Mouse (Mus musculus): ENCODE data around the gene Olfr132.
"Not testable (repeated sequence)": the region's sequence is repeated elsewhere in the genome, so short reads cannot be mapped to it uniquely, and the experiment has no call there.

Olfr132 gene

GRCm38 (mm10) chr17:38134426-38134825 is at the start of gene Olfr132:
TSS of gene Olfr132 (minus strand) at chr17:38134526.
- no peak for DNase-seq (ENCODE audit: low spot score)

GRCm38 (mm10) chr17:38171088-38171487 is 36.8 kb upstream of the Olfr132 start, which contains the start of gene Olfr134:
TSS of gene Olfr134 (plus strand) at chr17:38171388.
- DNase-seq (ENCODE audit: low spot score) = no peak

GRCm38 (mm10) chr17:38144981-38145380 is 10.7 kb upstream of the Olfr132 start, which contains the start of gene Olfr133:
TSS of gene Olfr133 (plus strand) at chr17:38145281.
- no peak for DNase-seq (ENCODE audit: low spot score)

- not testable (repeated sequence) for DNase-seq (ENCODE audit: low spot score)
These were observed 9.0 kb downstream of the Olfr132 start for GRCm38 (mm10) chr17:38125371-38125770.

- DNase-seq (ENCODE audit: low spot score) = not testable (repeated sequence)
These were observed 10.1 kb downstream of the Olfr132 start for GRCm38 (mm10) chr17:38124199-38124598.

- DNase-seq (ENCODE audit: low spot score) = no peak
These were observed 45.7 kb downstream of the Olfr132 start, which contains the start of gene Olfr131 for GRCm38 (mm10) chr17:38088593-38088992. TSS of gene Olfr131 (minus strand) at chr17:38088693.

- no peak for DNase-seq (ENCODE audit: low spot score)
These were observed 52.0 kb downstream of the Olfr132 start for GRCm38 (mm10) chr17:38082364-38082763.

Data from layer of hippocampus, adult 9-10 months (tissue).